Mouse (Mus musculus): ENCODE results near the gene Foxa1. TPM values are rescaled to one million over a fixed set of nuclear protein-coding genes. Genes with fewer than 3 reads are reported as not detected.

Foxa1 gene
- polyA plus RNA-seq, 1 experiment from 2014 or later, result not detected

Other genes with a start within 250 kb of the Foxa1 start
- 0.06 and 0.28 TPM in 2 replicates for gene Ttc6, start 17.2 kb upstream of the Foxa1 start, polyA plus RNA-seq (2014; fragmentation: Nextera tagmentation; extraction: Ambion mirVana)